Mouse (Mus musculus) CH12.LX (cell line): Measurements from ENCODE around the gene Agk.

Experiments used
- CTCF ChIP-seq, 2 experiments: IDR thresholded peaks in 1 of 2; conservative IDR thresholded peaks in 1 of 2; 2 replicates each; pipeline ENCODE4 v1.5.1; 2011 to 2012; ENCODE audit warnings: low read depth in 2 of 2, low read length in 2 of 2, improper control_type of control experiment in 1 of 2, inconsistent platforms in 1 of 2, mild to moderate bottlenecking in 1 of 2, moderate library complexity in 1 of 2
- ETS1 ChIP-seq: conservative IDR thresholded peaks from 2 replicates; pipeline ENCODE4 v1.6.1; 2012; ENCODE audit warnings: low read depth, mild to moderate bottlenecking, inconsistent platforms, low read length, improper control_type of control experiment, moderate library complexity
- NELFE ChIP-seq: IDR thresholded peaks from 2 replicates; pipeline ENCODE4 v1.6.1; 2011; ENCODE audit warnings: low read depth, low read length, improper control_type of control experiment
- POLR2A ChIP-seq: IDR thresholded peaks from 2 replicates; pipeline ENCODE4 v1.6.1; 2011; ENCODE audit warnings: low read depth, mild to moderate bottlenecking, improper control_type of control experiment, low read length
- POLR2AphosphoS2 ChIP-seq: IDR thresholded peaks from 2 replicates; pipeline ENCODE4 v1.6.1; 2011; ENCODE audit warnings: low read depth, low read length, improper control_type of control experiment
- TCF12 ChIP-seq: IDR thresholded peaks from 2 replicates; pipeline ENCODE4 v1.6.1; 2014; ENCODE audit warnings: low read depth, mild to moderate bottlenecking, inconsistent platforms, low read length, improper control_type of control experiment
- USF2 ChIP-seq: conservative IDR thresholded peaks from 2 replicates; pipeline ENCODE4 v1.6.1; 2011; ENCODE audit warnings: low read depth, low read length, improper control_type of control experiment

- no peak for TF ChIP-seq NELFE
- TF ChIP-seq TCF12: no peak
- TF ChIP-seq CTCF (conservative IDR thresholded peaks at IDR 0.05 in 1 of 2, IDR thresholded peaks at IDR 0.05 in 1 of 2; ENCODE audit: low read depth in 2 of 2, low read length in 2 of 2): no peak
- no peak for TF ChIP-seq POLR2AphosphoS2
- no peak for TF ChIP-seq POLR2A
- no peak for TF ChIP-seq ETS1
- no peak for TF ChIP-seq USF2
Measured at GRCm38 (mm10) chr6:40411085-40411484, 86.1 kb downstream of the Agk start.
